Mouse (Mus musculus) monocyte, adult 5-6 weeks (primary cell): ENCODE measurements around the gene Mllt10. TPM values are rescaled to one million over a fixed set of nuclear protein-coding genes. Genes with fewer than 3 reads are reported as not detected.

Experiments used
- ATAC-seq: fragments of 153-309, 156-312 bp; replicated peaks from 2 replicates; pipeline ENCODE4 v1.8.0; 2017; ENCODE audit warnings: mild to moderate bottlenecking; ENCODE audit not compliant: low TSS enrichment, insufficient number of reproducible peaks, severe bottlenecking, poor library complexity, low FRiP score
- total RNA-seq: library from RNA; stranded (forward); fragments of 200-1000, 200-491, 200-594 nt; gene quantifications from 3 replicates; pipeline ENCODE4 v1.2.3, GENCODE M21; 2017

Gene Mllt10
- total RNA-seq, 1 experiment from 2014 or later, result 67.5 TPM

DNA sequence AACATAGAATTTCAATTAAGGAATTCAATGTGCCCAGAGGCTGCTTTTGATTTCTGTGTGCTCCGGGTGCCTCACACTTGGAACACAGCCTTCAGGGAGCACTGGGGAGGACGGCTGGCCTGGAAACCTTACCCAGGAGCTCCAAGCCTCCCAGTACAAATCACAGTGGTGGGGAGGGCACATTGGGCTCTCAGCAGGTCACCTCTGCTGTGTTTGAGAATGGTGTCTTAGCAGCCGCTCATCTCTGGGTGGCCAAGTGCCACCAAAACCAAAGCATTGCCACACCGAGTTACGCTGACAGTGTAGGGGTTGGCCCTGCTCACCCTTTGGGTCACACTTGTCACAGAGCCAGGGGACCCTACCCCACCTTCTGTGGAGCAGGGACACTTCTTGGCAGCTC lies 163.5 kb downstream of the Mllt10 start:
- no peak for ATAC-seq

GRCm38 (mm10) chr2:18219136-18219535 lies 164.1 kb downstream of the Mllt10 start:
- no peak for ATAC-seq

GRCm38 (mm10) chr2:18219569-18219968 lies 164.5 kb downstream of the Mllt10 start:
- ATAC-seq, result no peak

- ATAC-seq, result no peak
Measured at GRCm38 (mm10) chr2:18228486-18229062, 173.5 kb downstream of the Mllt10 start.

- no peak for ATAC-seq
Measured at GRCm38 (mm10) chr2:18229279-18229678, 174.2 kb downstream of the Mllt10 start.

DNA sequence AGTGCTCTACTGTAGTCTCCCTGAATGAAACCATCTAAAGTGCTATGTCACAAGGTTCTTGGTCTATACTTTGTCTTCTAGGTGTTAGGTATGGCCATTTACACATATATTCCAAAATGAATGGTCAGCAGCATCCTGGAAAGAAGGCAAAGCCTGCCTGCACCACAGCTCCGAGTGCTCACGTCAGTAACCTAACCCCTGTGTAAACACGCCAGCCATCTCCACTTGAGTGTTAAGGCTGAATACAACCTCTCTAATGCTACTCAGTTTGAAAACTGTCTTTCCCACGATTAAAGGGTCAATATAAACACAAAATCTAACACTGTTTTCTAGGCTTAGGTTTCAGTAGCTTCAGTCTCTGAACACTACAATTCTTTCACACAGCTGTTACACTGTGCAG lies 176.1 kb downstream of the Mllt10 start:
- ATAC-seq, result no peak

DNA sequence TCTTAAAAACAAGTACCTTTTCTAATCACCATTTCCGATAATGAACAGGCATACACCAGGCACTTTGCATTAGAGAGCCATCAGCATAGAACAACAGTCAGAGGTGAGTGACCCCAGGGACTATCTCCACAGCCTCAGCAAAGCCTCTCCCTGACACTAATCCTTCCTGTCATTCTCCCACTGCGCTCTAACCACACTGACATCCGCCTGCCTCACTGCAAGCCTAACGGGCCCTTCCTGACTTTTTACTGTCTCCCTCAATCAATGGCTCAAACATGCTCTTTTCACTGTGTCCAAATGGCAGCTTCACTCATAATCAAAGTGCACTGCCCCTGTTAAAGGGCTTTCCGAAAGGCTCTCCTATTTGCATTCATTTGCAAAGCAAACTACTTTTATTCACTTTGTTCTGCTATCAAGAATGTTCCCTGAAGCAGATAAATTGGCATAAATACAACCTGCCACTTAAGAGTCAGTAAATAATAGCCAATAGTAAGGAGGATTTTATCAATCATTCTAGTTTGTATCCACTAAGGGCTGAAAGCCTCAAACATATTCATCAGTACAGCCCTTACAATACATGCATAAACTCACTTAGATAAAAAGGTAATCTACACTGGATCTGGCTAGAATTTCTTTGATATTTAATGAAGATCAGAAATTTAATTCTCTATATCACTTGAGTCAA lies 178.0 kb downstream of the Mllt10 start:
- no peak for ATAC-seq

DNA sequence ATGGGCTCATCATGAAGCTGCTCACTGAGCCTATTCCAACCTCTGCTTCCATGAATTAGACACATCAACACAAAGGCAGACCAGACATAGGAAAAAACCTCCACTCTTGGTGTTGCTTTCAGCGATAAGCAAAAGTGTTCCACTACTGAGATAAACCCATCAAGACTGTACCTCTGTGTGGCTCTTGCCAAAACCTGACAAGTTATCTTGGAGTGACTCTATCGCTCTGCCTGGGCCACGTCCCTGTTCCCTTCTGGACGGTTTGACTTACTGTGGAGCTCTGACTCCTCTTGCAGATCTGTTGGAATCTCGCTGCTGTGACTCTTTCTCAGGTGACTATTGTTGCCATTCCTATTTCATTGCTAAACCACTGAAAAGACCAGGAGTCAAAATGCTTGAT lies 180.5 kb downstream of the Mllt10 start:
- ATAC-seq, result no peak

DNA sequence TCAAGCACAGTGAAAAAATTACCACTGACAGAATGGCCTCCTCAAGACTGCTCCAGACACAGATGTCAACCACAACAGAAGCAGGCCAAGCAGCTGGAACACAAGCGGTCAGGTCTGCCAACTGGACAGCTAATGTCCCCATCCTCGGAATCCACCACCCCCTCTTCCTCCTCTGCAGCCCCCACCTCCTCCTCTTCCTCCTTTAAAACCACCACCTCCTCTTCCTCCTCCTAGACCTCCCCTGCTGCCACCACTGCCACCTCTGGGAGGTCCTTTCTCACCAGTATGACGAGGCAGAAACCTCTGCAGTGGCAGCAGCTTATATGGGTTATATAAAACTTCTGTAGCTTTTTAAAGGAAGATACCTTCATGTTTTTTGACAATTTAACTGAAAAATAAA lies 194.2 kb downstream of the Mllt10 start:
- ATAC-seq, result no peak

Other genes with a start within 250 kb of the Mllt10 start
- 0.95 TPM in 1 of 3 replicates, not detected in the others for gene H2al2a, start 58.3 kb upstream of the Mllt10 start, total RNA-seq
- 0.21 to 0.87 TPM (median 0.29 TPM) in 3 replicates for gene A930004D18Rik, start 17.5 kb upstream of the Mllt10 start, total RNA-seq
- gene Skida1, start 6.2 kb upstream of the Mllt10 start, total RNA-seq, result 0.19 to 0.43 TPM in 2 of 3 replicates, not detected in the other